Mouse (Mus musculus): ENCODE measurements around the gene Mcfd2. TPM values are rescaled to one million over a fixed set of nuclear protein-coding genes. Genes with fewer than 3 reads are reported as not detected.
"Not testable (repeated sequence)": the region's sequence is repeated elsewhere in the genome, so short reads cannot be mapped to it uniquely, and the experiment has no call there.

Mcfd2 gene
- total and polyA plus RNA-seq, 2 experiments from 2014 or later = 35.5 to 38.0 TPM

DNA sequence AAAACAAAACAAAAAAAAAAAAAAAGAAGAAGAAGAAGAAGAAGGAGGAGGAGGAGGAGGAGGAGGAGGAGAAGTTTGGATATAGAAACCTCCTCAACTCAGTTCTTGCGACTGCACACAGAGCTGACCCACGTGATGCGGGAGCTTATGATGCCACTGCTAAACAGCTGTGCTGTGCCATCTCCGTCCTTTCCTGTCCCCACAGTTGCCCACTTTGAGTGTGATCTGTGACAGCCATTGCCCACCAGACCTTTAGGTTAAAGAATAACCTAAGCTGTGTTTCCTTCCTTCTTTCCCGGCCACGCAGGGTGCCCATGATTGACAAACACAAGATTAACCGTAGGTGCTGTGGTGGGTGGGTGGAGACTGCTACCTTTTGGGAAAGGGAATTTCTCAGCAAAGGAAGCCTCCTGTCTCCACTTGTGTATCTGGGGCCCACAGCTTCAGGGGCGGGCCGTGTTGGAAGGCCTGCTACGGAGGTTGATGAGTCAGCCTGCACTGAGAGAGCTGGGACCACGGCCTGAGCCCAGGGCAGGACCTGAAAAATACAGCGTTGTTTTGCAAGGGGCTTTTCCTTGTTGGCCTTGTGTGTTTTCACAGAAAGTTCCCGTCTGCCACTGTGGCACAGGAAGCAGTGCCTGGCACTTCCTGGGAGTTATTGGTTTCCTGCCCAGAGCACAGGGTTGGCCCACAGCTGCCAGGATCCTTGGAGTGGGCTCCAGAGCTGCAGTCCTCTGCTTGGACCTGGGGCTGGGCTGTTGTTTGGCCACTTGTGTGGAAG is 36.5 kb upstream of the Mcfd2 start:
- ATAC-seq (ENCODE audit: low FRiP score) = no peak
- H3K27me3 ChIP-seq (ENCODE audit: insufficient read depth, low read length) = no peaks in the 10 kb centered on the region
- no peak overlapping the region for H3K27ac ChIP-seq (ENCODE audit: low read depth, low read length)
- H3K4me2 ChIP-seq (ENCODE audit: low read depth, low read length, poor library complexity, severe bottlenecking) = no peak overlapping the region
- H3K36me3 ChIP-seq (ENCODE audit: insufficient read depth, low read length) = no peaks in the 10 kb centered on the region; the same call in 1 of the 2 replicates
- H3K4me1 ChIP-seq (ENCODE audit: insufficient read depth, low read length) = no peaks in the 10 kb centered on the region
- no peak overlapping the region for H3K4me3 ChIP-seq (ENCODE audit: low read depth, low read length)
- H3K9ac ChIP-seq (replicated peaks; ENCODE audit: low read length, poor library complexity, severe bottlenecking) = no peak overlapping the region
- H3K9me3 ChIP-seq (ENCODE audit: low read length) = no peaks in the 10 kb centered on the region
- 89% methylated on average over 13 of the region's 13 CpGs for WGBS
- DNase-seq (ENCODE audit: low spot score) = no peak
- TF ChIP-seq CTCF (IDR thresholded peaks at IDR 0.05) = no peak

DNA sequence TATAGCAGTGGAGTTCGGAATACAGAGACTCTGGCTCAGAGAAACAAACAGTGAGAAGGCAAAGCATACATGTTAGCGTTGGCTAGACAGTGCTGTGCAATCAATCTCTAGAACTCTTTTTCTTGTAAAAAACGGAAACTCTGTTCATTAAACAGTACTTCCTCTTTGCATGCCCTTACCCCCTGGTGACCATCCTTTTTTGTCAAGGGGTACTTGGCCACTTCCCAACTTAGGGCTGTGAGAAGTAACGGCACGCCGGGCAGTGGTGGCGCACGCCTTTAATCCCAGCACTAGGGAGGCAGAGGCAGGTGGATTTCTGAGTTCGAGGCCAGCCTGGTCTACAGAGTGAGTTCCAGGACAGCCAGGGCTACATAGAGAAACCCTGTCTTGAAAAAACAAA is 35.9 kb upstream of the Mcfd2 start:
- not testable (repeated sequence) for DNase-seq (ENCODE audit: low spot score); H3K4me2 ChIP-seq (ENCODE audit: low read depth, low read length, poor library complexity, severe bottlenecking); H3K27ac ChIP-seq (ENCODE audit: low read depth, low read length); H3K9me3 ChIP-seq (ENCODE audit: low read length); ATAC-seq (ENCODE audit: low FRiP score); H3K9ac ChIP-seq (replicated peaks; ENCODE audit: low read length, poor library complexity, severe bottlenecking); H3K27me3 ChIP-seq (ENCODE audit: insufficient read depth, low read length); H3K4me3 ChIP-seq (ENCODE audit: low read depth, low read length); H3K36me3 ChIP-seq (ENCODE audit: insufficient read depth, low read length); H3K4me1 ChIP-seq (ENCODE audit: insufficient read depth, low read length)
- 90% methylated on average over 9 of the region's 9 CpGs for WGBS

DNA sequence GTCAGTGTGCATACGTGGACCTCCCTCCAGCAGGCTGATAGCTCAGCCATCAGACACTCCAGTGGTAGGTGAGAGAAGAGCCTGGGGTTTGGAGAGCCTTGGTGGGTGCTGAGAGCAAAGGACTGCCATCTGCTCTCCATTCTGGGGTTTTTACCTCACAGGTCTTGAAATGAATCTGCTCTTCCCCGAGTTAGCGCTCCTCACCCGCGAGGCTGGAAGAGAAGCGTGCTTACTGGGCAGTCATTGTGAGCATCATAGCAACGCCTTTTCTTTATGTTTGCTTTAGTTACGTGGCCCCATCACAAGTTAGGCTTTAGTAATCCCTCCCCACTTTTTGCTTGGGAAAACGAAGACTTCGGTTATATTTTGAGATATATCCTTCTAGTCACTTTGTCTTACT is 34.6 kb upstream of the Mcfd2 start:
- Histone ChIP-seq H3K27me3 (ENCODE audit: insufficient read depth, low read length) (no peaks in the 10 kb centered on the region), H3K27ac (ENCODE audit: low read depth, low read length) (no peak overlapping the region), H3K9ac (replicated peaks; ENCODE audit: low read length, poor library complexity, severe bottlenecking) (no peak overlapping the region), H3K4me3 (ENCODE audit: low read depth, low read length) (no peak overlapping the region), H3K4me2 (ENCODE audit: low read depth, low read length, poor library complexity, severe bottlenecking) (no peak overlapping the region), H3K4me1 (ENCODE audit: insufficient read depth, low read length) (no peaks in the 10 kb centered on the region), H3K9me3 (ENCODE audit: low read length) (no peaks in the 10 kb centered on the region), H3K36me3 (ENCODE audit: insufficient read depth, low read length) (no peaks in the 10 kb centered on the region)
- WGBS = 81% methylated on average over 10 of the region's 10 CpGs
- ATAC-seq (ENCODE audit: low FRiP score) (no peak), DNase-seq (ENCODE audit: low spot score) (no peak)
- no peak for TF ChIP-seq CTCF (IDR thresholded peaks at IDR 0.05)

DNA sequence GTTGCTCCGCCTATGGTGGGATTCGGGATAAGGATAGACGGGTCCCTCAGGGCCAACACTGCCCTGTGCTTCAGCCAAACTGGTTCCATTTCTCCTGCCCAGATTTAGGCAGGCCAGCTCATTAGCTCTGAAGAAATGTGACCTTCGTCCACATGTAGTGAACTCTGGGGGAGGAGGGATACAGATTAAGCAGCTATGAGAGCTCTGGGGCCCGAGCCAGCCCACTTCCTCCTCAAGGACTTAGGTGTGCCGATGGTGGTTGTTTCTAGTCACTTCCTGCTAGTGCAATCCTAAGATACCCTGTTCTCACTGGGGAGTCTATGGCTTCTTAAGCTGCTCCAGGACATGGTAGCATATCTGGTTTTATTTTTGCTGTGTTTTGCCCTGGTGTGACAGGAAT is 33.2 kb upstream of the Mcfd2 start:
- no peaks in the 10 kb centered on the region for H3K4me1 ChIP-seq (ENCODE audit: insufficient read depth, low read length)
- 79% methylated on average over 6 of the region's 6 CpGs for WGBS

DNA sequence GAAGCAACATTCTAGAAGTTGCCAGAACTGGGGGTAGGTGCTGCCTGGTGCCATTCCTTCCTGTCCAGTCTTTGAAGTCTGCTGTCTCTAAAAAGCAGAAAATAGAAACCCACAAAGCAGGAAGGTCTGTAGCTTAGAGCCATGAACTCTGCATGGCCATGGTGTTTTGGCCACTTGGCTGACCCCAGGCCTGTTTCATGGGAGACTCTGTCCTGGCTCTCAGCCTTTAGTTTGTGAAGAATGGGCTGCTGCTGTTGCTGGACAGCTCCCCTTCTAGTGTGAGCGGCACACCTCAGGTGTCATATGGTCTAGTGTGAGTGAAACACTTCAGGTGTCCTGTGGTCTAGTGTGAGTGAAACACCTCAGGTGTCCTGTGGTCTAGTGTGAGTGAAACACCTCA is 31.0 kb upstream of the Mcfd2 start:
- not testable (repeated sequence) for H3K4me1 ChIP-seq (ENCODE audit: insufficient read depth, low read length)
- WGBS = 83% methylated on average over 1 of the region's 1 CpGs

More for the DNA sequence above, 33.2 kb upstream of the Mcfd2 start:
- no peak for TF ChIP-seq CTCF (IDR thresholded peaks at IDR 0.05)
- Histone ChIP-seq H3K4me2 (ENCODE audit: low read depth, low read length, poor library complexity, severe bottlenecking) (no peak overlapping the region), H3K9ac (replicated peaks; ENCODE audit: low read length, poor library complexity, severe bottlenecking) (no peak overlapping the region), H3K27ac (ENCODE audit: low read depth, low read length) (no peak overlapping the region), H3K27me3 (ENCODE audit: insufficient read depth, low read length) (no peaks in the 10 kb centered on the region), H3K9me3 (ENCODE audit: low read length) (no peaks in the 10 kb centered on the region), H3K4me3 (ENCODE audit: low read depth, low read length) (no peak overlapping the region), H3K36me3 (ENCODE audit: insufficient read depth, low read length) (no peaks in the 10 kb centered on the region)
- ATAC-seq (ENCODE audit: low FRiP score) (no peak), DNase-seq (ENCODE audit: low spot score) (no peak)

DNA sequence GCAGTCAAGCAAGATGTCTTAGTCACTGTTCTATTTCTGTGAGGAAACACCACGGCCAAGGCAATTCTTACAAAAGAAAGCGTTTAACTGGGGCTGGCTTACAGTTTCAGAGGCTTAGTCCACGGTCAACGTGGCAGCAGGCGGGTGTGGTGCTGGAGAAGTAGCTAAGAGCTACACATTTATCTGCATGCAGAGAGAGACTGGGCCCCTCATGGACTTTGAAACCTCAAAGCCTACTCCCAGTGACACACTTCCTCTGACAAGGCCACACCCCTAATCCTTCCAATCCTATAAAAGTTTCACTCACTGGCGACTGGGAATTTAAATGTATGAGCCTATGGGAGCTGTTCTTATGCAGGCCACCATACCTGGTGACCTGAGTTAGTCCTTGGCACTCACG is 30.0 kb upstream of the Mcfd2 start:
- TF ChIP-seq CTCF (IDR thresholded peaks at IDR 0.05) = no peak
- ATAC-seq (ENCODE audit: low FRiP score) = no peak
- no peak overlapping the region for H3K27ac ChIP-seq (ENCODE audit: low read depth, low read length)
- H3K36me3 ChIP-seq (ENCODE audit: insufficient read depth, low read length) = no peaks in the 10 kb centered on the region
- H3K9me3 ChIP-seq (ENCODE audit: low read length) = no peaks in the 10 kb centered on the region
- no peak overlapping the region for H3K9ac ChIP-seq (replicated peaks; ENCODE audit: low read length, poor library complexity, severe bottlenecking)
- no peak for DNase-seq (ENCODE audit: low spot score)
- H3K27me3 ChIP-seq (ENCODE audit: insufficient read depth, low read length) = no peaks in the 10 kb centered on the region
- H3K4me3 ChIP-seq (ENCODE audit: low read depth, low read length) = no peak overlapping the region
- no peak overlapping the region for H3K4me2 ChIP-seq (ENCODE audit: low read depth, low read length, poor library complexity, severe bottlenecking)
- H3K4me1 ChIP-seq (ENCODE audit: insufficient read depth, low read length) = no peaks in the 10 kb centered on the region
- WGBS = 79% methylated on average over 7 of the region's 7 CpGs

More for the DNA sequence above, 31.0 kb upstream of the Mcfd2 start:
- not testable (repeated sequence) for H3K4me3 ChIP-seq (ENCODE audit: low read depth, low read length); H3K4me2 ChIP-seq (ENCODE audit: low read depth, low read length, poor library complexity, severe bottlenecking); H3K27me3 ChIP-seq (ENCODE audit: insufficient read depth, low read length); DNase-seq (ENCODE audit: low spot score); H3K27ac ChIP-seq (ENCODE audit: low read depth, low read length); H3K9me3 ChIP-seq (ENCODE audit: low read length); ATAC-seq (ENCODE audit: low FRiP score); H3K9ac ChIP-seq (replicated peaks; ENCODE audit: low read length, poor library complexity, severe bottlenecking); H3K36me3 ChIP-seq (ENCODE audit: insufficient read depth, low read length)
